Mouse (Mus musculus) G1E (cell line): ENCODE results near the gene Chil1.

Experiments used
- CTCF ChIP-seq: IDR thresholded peaks from 2 replicates; pipeline ENCODE4 v1.5.1; 2012; ENCODE audit warnings: low read depth, low read length, inconsistent platforms, mixed read lengths
- TAL1 ChIP-seq: conservative IDR thresholded peaks from 2 replicates; pipeline ENCODE4 v1.6.1; 2012; ENCODE audit warnings: low read depth, low read length, inconsistent platforms, mixed read lengths

DNA sequence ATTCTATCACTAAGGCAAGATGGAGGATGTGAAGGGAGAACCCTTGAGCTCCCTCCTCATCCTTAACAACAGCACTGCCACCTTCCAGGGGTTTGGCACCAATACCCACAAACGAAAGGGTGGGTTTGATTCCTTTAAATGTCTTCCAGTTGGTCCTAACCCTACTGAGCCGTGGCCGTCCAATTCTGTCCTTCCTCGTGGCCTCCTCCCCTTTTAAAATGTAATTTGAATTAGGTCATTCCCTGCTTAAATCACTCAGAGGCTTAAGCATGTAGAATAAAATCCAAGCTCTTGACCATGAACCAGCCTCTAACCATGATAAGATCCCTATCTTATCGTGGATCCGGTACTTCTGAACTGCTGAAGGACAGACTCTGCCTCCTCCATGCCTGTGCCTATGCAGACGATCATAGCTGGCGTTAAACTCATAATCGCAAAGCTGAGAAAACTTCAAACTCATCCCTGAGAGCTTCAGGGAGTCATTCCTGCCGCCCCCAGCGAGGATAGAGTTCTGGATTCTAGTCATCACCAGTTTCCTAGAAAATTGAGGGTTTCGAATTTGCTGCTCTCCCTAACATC, 42.8 kb downstream of the Chil1 start:
- TF ChIP-seq TAL1: no peak
- no peak for TF ChIP-seq CTCF
